Mouse (Mus musculus) heart, adult 2 months (tissue): Measurements from ENCODE around the gene Txndc17. TPM values are rescaled to one million over a fixed set of nuclear protein-coding genes. Genes with fewer than 3 reads are reported as not detected.
"Not testable (repeated sequence)": the region's sequence is repeated elsewhere in the genome, so short reads cannot be mapped to it uniquely, and the experiment has no call there.

Experiments
- DNase-seq, 2 experiments: peaks; one replicate each; pipeline ENCODE4 v3.0.0; 2021
- H3K27ac ChIP-seq: fragments of 200-600 bp; 2 replicates; pipeline ENCODE4 v1.8.1; 2022
- H3K27me3 ChIP-seq: fragments of 200-500 bp; 2 replicates; pipeline ENCODE4 v1.6.1; 2012; ENCODE audit warnings: mild to moderate bottlenecking, low read length, inconsistent platforms, mixed read lengths; ENCODE audit not compliant: control insufficient read depth, insufficient read depth
- H3K36me3 ChIP-seq: fragments of 200-500 bp; 2 replicates; pipeline ENCODE4 v1.6.1; 2012; ENCODE audit warnings: low read length, inconsistent platforms; ENCODE audit not compliant: control insufficient read depth, insufficient read depth
- H3K4me1 ChIP-seq: fragments of 200-500 bp; 2 replicates; pipeline ENCODE4 v1.6.1; 2011; ENCODE audit warnings: low read length; ENCODE audit not compliant: control insufficient read depth, insufficient read depth
- H3K4me3 ChIP-seq: fragments of 200-600 bp; 2 replicates; pipeline ENCODE4 v1.8.1; 2022
- H3K79me2 ChIP-seq: fragments of 200-500 bp; replicated peaks from 2 replicates; pipeline ENCODE4 v1.6.1; 2012; ENCODE audit warnings: mild to moderate bottlenecking, inconsistent platforms, low read length, moderate library complexity, mixed read lengths; ENCODE audit not compliant: control insufficient read depth, insufficient read depth
- H3K9ac ChIP-seq: fragments of 200-500 bp; 2 replicates; pipeline ENCODE4 v1.6.1; 2012; ENCODE audit warnings: low read depth, mild to moderate bottlenecking, control low read depth, inconsistent platforms, low read length, mixed read lengths
- CTCF ChIP-seq: fragments of 200-600 bp; IDR thresholded peaks from 2 replicates; pipeline ENCODE4 v1.8.1; 2022; ENCODE audit warnings: antibody characterized with exemption, mild to moderate bottlenecking, moderate library complexity
- EP300 ChIP-seq: fragments of 200-500 bp; IDR thresholded peaks from 2 replicates; pipeline ENCODE4 v1.6.1; 2011; ENCODE audit warnings: low read depth, low read length, control low read depth; ENCODE audit not compliant: insufficient read depth
- POLR2A ChIP-seq: fragments of 200-500 bp; IDR thresholded peaks from 2 replicates; pipeline ENCODE4 v1.6.1; 2011; ENCODE audit warnings: mild to moderate bottlenecking, low read depth, low read length, control low read depth; ENCODE audit not compliant: insufficient read depth
- WGBS: fragments of 180-500 bp; shearing (Covaris S2); methylation state at CpG from one replicate; pipeline ENCODE4 v1.1.7; 2018; 5-methylcytosine and 5-hydroxymethylcytosine counted together
- intact Hi-C: fragments of 180-260 bp; cut with DNase I; formaldehyde crosslinking; loops from one replicate; pipeline ENCODE4 v1.15.1; 2025
- long read RNA-seq: library from polyadenylated mRNA; stranded (forward); transcript quantifications from one replicate; pipeline ENCODE4 v2.0.0, GENCODE M21; 2021
- polyA plus RNA-seq: library from polyadenylated mRNA; depleted of rRNA; stranded (reverse); fragments of >200 nt; gene quantifications from 2 replicates; pipeline ENCODE4 v1.2.3, GENCODE M21; 2012; rRNA removed
- total RNA-seq, 2 experiments: library from RNA; stranded (reverse); gene quantifications; 2 replicates each; pipeline ENCODE4 v1.2.3; 2021

Gene Txndc17
- 10 to 100 TPM; 39.0 to 43.7 TPM for total RNA-seq
- 37.6 and 50.9 TPM in 2 replicates for polyA plus RNA-seq
- long read RNA-seq, transcript Txndc17-201 (4 exons, 981 nt) = major isoform, 42 of 43 reads
- long read RNA-seq, partial matches to known transcripts = 1 of 43 reads
- long read RNA-seq, other reads (novel, unspliced or antisense) = 0 of 43 reads

GRCm38 (mm10) chr11:72207204-72207833 is at the start of gene Txndc17, which contains the start of gene 4933427D14Rik:
TSS of gene Txndc17 (plus strand) at chr11:72207547.
TSS of gene 4933427D14Rik (minus strand) at chr11:72207459.
- H3K4me1 ChIP-seq = peaks cover 7% of the 10 kb centered on the region
- peak within 1 kb of the TSS; percentile 85 for H3K9ac ChIP-seq
- peak within 1 kb of the TSS; percentile 78 for H3K27ac ChIP-seq
- peak within 1 kb of the TSS; percentile 73 for H3K4me3 ChIP-seq
- peak; percentile 92 to 93 for DNase-seq
- H3K79me2 ChIP-seq = peaks cover 8% of the 10 kb centered on the region; the same call in 1 of the 2 replicates
- TF ChIP-seq EP300 (no peak), POLR2A (peak; percentile 87)
- WGBS = under 1% methylated on average over 42 of the region's 42 CpGs
- no peaks in the 10 kb centered on the region for H3K27me3 ChIP-seq
- H3K36me3 ChIP-seq = no peaks in the 10 kb centered on the region
- intact Hi-C loops = loop anchor here (2.0 kb wide), 1 partner anchor 155 kb away; no protein-coding TSS in a partner anchor

GRCm38 (mm10) chr11:72163198-72163597 is 44.1 kb upstream of the Txndc17 start:
- H3K27ac ChIP-seq = no peak overlapping the region
- 94% methylated on average over 2 of the region's 2 CpGs for WGBS
- TF ChIP-seq POLR2A = no peak
- H3K79me2 ChIP-seq = no peaks in the 10 kb centered on the region
- H3K4me1 ChIP-seq = no peaks in the 10 kb centered on the region
- H3K9ac ChIP-seq = no peak overlapping the region
- H3K36me3 ChIP-seq = no peaks in the 10 kb centered on the region
- intact Hi-C loops = no loop called here
- no peak for DNase-seq
- H3K4me3 ChIP-seq = no peak overlapping the region
- H3K27me3 ChIP-seq = no peaks in the 10 kb centered on the region

GRCm38 (mm10) chr11:72169871-72170270 is 37.5 kb upstream of the Txndc17 start:
- Histone ChIP-seq H3K4me1 (no peaks in the 10 kb centered on the region), H3K27ac (no peak overlapping the region), H3K36me3 (no peaks in the 10 kb centered on the region), H3K4me3 (no peak overlapping the region), H3K79me2 (no peaks in the 10 kb centered on the region), H3K27me3 (no peaks in the 10 kb centered on the region), H3K9ac (no peak overlapping the region)
- intact Hi-C loops = no loop called here
- WGBS = 90% methylated on average over 4 of the region's 4 CpGs
- TF ChIP-seq CTCF = no peak
- DNase-seq = no peak

GRCm38 (mm10) chr11:72171906-72172305 is 35.4 kb upstream of the Txndc17 start:
- DNase-seq, H3K79me2 ChIP-seq, H3K4me1 ChIP-seq, H3K27ac ChIP-seq, H3K36me3 ChIP-seq, H3K9ac ChIP-seq, intact Hi-C loops, H3K4me3 ChIP-seq, H3K27me3 ChIP-seq: not testable (repeated sequence)
- 89% methylated on average over 4 of the region's 4 CpGs for WGBS

GRCm38 (mm10) chr11:72173506-72173905 is 33.8 kb upstream of the Txndc17 start:
- Histone ChIP-seq H3K27me3 (no peaks in the 10 kb centered on the region), H3K9ac (no peak overlapping the region), H3K27ac (no peak overlapping the region), H3K4me1 (no peaks in the 10 kb centered on the region), H3K79me2 (no peaks in the 10 kb centered on the region), H3K4me3 (no peak overlapping the region), H3K36me3 (no peaks in the 10 kb centered on the region; the same call in 1 of the 2 replicates)
- no peak for DNase-seq
- TF ChIP-seq CTCF (no peak), EP300 (no peak), POLR2A (no peak)
- WGBS = 90% methylated on average over 5 of the region's 5 CpGs
- intact Hi-C loops = no loop called here

- 95% methylated on average over 6 of the region's 6 CpGs for WGBS
- Histone ChIP-seq H3K9ac (no peak overlapping the region), H3K4me1 (no peaks in the 10 kb centered on the region), H3K79me2 (no peaks in the 10 kb centered on the region), H3K4me3 (no peak overlapping the region), H3K27ac (no peak overlapping the region), H3K27me3 (no peaks in the 10 kb centered on the region), H3K36me3 (no peaks in the 10 kb centered on the region; the same call in 1 of the 2 replicates)
- TF ChIP-seq CTCF (no peak), EP300 (no peak), POLR2A (no peak)
- no peak for DNase-seq
- intact Hi-C loops = no loop called here
Measured at GRCm38 (mm10) chr11:72174721-72175120, 32.6 kb upstream of the Txndc17 start.
